Mouse (Mus musculus) cerebellum, adult 9-11 months (tissue): ENCODE measurements around the gene Maff.

Source experiments
- DNase-seq: peaks from one replicate; pipeline ENCODE4 v3.0.0; 2022

The Maff gene

GRCm38 (mm10) chr15:79346051-79346793 lies at the start of gene Maff:
TSS of gene Maff (plus strand) at chr15:79346621.
- DNase-seq: no peak

DNA sequence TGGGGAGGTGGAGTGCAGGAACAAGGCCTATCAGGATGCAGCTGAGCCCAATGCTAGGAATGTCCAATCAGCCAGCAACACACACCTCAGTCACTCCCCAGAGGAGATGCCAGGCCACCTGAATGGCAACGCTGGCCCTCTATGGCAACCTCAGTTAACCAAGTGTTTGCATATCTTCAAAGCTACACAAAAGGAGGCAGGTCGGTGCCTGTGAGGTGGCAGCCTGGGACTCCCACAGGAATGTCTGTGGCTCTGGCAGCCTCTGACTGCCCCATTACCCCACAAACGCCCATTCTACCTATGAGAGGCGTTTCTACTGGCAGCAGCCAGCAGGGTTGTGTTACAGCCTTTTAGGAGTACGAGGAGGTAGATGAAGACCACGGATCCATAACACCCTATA lies 47.9 kb upstream of the Maff start:
- no peak for DNase-seq

- DNase-seq: no peak
These were observed 46.8 kb upstream of the Maff start for GRCm38 (mm10) chr15:79299563-79300155.

- DNase-seq: no peak
These were observed 42.7 kb upstream of the Maff start for GRCm38 (mm10) chr15:79303725-79304124.

- DNase-seq: no peak
These were observed 41.6 kb upstream of the Maff start for GRCm38 (mm10) chr15:79304832-79305231.

- no peak for DNase-seq
These were observed 40.3 kb upstream of the Maff start for GRCm38 (mm10) chr15:79306043-79306637.

DNA sequence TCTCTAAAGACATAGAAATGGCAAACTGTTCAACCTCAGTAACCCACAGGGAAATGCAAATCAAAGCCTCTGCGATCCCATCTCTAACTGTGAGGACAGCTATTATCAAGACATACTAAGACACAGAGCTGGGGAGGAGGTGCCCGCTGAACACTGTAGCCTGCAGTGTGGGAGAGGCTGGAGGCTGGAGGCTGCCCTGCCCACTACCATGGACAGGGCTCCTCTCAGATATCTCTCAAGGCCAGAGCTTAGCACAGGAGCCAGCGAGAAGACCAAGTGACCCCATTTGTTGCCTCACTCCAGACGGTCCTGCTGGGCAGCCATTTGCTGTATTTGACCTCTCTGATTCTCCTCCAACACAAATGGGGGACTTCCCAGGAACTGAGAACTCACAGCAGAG lies 38.6 kb upstream of the Maff start:
- DNase-seq: no peak

GRCm38 (mm10) chr15:79313848-79314369 lies 32.5 kb upstream of the Maff start:
- DNase-seq: no peak

- no peak for DNase-seq
These were observed 24.7 kb upstream of the Maff start for GRCm38 (mm10) chr15:79321733-79322190.

DNA sequence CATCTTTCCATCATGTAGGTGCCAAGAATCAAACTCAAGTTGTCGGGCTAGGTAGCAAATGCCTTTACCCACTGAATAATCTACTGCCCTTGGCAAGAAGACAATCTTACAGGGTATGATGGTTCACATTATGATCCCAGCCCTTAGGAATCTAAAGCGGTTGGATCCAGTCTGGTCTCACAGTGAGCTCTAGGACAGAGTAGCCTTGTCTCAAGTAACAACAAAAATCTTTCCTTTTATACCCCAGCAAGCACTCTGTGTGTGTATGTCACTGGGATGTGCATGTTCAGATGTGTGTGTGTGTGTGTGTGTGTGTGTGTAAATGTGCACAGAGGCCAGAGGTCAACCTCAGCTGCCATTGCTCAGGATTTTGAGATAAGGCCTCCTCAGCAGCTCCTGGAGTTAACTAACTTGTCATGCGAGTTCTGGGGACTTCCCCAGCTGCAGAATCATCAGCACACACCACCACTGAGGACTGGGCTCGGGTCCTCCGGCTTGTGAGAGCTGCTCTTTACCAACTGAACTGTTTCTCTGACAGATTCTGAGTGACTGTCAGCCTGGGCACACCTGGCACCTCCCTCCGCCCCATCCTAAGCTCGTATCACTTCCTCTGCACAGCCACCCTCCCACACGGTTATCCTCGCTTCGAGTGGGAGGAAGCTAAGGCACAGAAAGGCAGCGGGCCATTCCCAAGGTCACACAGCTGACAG lies 24.0 kb upstream of the Maff start:
- DNase-seq: no peak

DNA sequence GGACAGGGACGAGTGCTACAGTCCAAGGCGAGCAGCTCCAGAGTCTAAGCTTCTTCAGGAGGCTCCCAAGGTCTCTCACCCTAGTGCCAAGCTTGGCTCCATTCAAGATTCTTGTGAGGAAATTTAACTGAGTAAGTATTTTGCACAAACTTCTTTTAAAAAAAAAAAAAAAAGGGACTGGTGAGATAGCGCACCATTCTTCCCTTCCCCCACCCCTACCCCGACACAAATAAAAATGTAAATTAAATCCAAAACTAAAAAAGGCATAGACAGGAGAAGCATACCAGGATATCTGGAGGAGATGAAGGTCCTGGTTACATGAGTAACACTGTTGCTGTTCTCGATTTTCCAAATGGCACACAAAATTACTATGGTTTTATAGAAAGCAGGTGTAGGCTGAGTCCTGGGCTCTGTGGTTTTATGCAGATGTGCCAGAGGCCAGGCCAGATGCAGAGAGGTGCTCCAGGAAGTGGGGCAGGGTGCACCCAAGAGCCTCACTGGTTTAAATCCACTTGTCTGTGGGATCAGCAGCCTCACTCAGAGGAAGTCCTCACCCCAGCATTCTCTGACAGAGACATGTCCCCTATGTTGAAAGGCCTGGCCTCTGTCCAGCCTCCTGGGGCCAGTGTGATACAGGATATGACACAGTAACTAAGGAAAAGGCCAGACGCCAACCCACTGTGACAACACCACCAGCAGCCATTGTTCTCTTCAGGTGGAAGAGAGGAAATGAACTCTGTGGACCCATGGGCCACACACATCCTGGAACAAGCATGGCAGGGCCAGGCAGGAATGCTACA lies 23.2 kb upstream of the Maff start:
- DNase-seq: no peak

DNA sequence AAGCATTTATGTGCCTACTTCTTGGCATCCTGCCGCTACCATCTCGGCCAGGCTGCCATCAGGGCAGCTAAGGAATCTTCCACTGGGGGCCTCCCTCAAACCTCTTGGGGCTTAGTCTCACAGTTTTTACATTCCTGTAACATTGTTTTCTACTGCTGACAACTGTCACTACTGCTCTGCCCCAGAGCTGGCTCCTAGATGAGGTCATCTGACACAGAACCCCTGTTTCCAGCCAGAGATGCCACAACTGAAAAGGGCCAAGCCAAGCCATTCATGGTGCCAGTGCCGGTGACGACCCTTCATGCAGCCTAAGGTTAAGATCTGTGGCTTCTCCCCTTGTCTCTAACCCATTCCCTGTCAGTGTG lies 22.6 kb upstream of the Maff start:
- DNase-seq: no peak

GRCm38 (mm10) chr15:79324373-79324772 lies 22.0 kb upstream of the Maff start:
- no peak for DNase-seq

DNA sequence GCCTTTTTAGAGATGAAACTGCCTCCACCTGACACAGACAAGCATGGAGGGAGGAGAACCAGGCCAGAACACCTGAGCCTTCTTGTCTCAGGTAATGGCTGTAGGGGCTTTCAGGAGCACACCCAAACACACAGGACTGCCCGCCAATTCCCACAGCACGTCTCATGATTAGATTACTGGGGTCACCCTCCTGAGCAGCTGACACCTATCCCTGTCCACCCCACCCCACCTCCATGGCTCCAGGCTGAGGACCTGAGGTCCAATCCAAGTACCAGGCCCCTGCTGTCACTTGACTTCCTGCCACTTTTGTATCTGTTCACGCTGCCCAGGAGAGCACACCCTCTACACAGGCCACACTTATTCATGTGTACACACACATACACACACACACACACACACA lies 20.7 kb upstream of the Maff start:
- peak; percentile 30 for DNase-seq

GRCm38 (mm10) chr15:79326264-79326663 lies 20.2 kb upstream of the Maff start:
- peak; percentile 27 for DNase-seq

DNA sequence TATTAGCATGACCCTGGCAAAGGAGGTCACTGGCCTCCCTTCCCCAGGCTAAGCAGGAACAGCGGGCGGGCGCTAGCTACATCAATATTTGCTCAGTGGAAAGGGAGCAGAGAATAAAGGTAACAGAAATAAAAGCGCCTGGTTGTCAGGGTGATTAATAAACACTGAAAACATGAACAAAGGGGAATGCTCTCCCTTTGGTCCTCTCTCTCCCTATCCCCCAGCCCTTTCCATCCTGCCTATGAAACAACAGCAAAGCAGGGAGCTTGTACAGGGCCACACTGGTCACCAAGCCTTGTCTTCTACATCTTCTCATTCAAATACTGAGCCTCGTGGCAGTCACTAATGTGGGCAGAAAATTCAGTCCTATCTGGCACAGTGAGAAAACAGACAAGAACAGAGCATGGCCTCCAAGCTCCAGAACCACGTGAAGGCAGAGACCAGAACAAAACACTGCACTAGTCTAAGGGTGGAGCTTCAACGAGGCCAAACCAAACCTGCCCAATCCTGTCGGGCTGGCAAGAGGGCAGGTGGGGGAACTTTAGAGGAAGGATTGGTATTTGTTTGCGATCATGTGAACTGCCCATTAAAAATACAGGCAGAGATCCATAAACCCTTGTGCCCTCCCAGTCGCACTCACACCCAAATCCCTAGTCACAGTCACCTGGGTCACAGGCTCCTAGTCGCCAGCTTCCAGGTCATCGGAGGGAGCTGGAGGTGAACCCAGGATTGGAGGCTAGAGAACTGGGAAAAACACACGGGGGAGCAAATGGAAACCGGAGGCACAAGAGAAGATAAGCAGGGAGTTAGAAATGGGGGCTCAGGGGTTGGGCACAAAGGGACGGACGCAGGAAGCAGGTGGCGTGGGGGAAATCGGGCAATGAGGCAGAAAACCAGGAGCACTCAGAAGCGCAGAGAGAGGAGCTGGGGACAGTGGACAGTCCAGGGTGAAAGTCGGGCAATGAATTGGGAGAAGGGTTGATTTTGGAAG lies 19.2 kb upstream of the Maff start:
- peak; percentile 72 for DNase-seq

DNA sequence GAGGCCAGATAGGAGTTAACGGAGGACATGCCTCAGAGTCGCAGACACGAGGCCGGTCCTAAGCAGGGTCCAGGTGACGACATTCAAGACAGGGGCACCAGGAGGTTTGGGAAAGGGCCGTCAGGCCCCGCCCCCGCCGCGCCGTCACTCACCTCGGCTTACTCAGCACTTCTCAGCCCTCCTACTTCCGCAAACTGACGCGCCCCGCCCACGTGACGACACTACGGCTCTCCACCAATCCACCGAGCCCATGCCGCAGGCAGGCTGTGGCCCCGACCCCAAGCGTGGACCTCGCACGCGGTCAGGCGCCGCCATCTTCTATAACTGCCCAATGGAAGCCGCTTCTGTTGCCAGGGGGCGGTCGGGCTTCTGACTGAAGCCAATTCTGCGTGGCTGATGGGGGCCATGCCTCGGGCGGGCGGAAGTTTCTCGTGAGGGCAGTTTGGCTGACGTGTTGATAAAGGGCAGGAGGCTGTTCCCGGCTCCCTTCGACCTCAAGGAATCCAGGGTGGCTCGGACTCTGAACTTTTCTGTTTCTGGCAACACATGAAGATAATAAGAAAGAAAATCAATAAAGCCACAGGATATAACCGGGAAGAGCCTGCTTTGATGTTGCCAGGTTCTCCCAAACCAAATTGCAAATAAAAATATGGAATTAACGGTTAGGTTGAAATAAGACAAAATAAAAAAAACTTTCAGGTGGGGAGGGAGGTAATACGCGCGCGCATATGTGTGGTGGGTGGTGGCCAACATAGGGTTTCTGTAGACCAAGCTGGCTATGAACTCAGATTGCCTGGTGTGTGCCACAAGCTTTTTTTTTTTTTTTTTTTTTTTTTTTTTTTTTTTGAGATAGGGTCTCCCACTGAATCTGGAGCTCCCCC lies 18.1 kb upstream of the Maff start, which contains the start of gene Pla2g6:
Pla2g6 (minus strand) TSS at position 333 of the 881 bp plus-strand sequence.
- peak; percentile 99 for DNase-seq

- peak; percentile 38 for DNase-seq
These were observed 17.5 kb upstream of the Maff start for GRCm38 (mm10) chr15:79328939-79329275.

DNA sequence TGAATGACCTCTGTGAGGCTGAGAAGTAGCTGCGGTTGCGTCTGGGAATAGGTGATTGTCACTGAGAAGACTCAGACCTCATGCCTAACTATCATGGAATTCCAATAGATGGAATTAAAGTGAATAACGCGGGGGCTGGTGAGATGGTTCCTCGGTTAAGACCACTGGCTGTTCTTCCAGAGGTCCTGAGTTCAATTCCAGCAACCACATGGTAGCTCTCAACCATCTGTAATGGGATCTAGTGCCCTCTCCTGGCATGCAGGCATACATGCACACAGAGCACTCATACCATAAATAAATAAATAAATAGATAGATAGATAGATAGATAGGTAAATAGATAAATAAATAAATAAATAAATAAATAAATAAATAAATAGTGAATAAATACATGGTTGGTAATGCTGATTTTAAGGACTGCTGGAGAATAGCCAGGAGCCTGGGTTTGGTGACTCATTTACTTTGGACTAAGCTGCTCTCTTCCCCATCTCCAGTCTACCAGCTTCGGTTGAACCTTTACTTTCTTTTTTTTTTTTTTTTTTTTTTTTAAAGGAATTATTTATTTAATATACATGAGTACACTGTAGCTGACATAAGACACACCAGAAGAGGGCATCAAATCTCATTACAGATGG lies 17.0 kb upstream of the Maff start:
- peak; percentile 44 for DNase-seq

- DNase-seq: peak; percentile 30
These were observed 16.4 kb upstream of the Maff start for GRCm38 (mm10) chr15:79329979-79330363.
